Mouse (Mus musculus): ENCODE data around the gene Epn1.
A peak's percentile ranks its signal among the peaks of the same experiment; 100 is the strongest.

The Epn1 gene

GRCm38 (mm10) chr7:5080010-5080751, at the start of gene Epn1:
Epn1 (plus strand) TSS chr7:5080235.
- peak; percentile 98 for DNase-seq (ENCODE audit: low read depth, low spot score)

DNA sequence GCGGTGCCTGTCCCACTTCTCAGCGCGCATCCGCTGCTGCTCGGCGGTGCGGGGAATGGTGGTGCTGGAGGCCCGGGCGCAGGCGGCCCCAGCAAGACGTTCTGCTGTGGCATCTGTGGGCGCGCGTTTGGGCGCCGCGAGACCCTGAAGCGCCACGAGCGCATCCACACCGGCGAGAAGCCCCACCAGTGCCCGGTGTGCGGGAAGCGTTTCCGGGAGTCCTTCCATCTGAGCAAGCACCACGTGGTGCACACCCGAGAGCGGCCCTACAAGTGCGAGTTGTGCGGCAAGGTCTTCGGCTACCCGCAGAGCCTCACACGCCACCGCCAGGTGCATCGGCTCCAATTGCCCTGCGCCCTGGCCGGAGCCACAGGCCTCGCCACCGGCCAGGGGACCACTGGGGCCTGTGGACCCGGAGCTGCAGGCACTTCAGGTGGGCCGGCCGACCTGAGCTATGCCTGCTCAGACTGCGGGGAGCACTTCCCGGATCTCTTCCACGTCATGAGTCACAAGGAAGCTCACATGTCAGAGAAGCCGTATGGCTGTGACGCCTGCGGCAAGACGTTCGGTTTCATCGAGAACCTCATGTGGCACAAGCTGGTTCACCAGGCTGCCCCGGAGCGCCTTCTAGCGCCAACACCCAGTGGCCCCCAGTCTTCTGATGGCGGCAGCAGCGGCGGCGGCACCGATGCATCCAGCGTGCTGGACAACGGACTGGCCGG, 49.3 kb upstream of the Epn1 start:
- DNase-seq (ENCODE audit: low read depth, low spot score) = no peak

DNA sequence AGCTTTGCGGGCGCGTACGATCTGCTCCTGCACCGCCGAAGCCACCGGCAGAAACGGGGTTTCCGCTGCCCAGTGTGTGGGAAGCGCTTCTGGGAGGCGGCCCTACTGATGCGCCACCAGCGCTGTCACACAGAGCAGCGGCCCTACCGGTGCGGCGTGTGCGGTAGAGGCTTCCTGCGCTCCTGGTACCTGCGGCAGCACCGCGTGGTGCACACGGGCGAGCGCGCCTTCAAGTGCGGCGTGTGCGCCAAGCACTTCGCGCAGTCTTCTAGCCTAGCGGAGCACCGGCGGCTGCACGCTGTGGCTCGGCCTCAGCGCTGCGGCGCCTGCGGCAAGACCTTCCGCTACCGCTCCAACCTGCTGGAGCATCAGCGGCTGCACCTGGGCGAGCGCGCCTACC, 48.5 kb upstream of the Epn1 start:
- no peak for DNase-seq (ENCODE audit: low read depth, low spot score)

DNA sequence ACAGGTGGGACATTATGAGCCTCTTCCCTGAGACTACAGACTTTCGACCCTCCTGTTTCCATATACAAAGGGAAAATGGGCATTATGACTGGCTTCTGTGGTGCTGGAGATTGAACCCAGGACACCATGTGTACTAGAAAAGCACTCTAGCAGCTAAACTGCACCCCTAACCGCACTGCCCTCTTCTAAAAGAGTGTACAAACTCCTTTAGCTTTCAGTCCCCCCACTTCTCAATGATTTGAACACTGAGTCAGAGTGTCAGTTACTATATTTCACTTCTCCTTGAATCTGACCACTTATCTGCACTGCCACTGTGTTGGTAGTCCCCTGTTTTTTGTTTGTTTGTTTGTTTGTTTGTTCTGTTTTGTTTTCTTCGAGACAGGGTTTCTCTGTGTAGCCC, 46.2 kb upstream of the Epn1 start, which contains the start of gene 4632433K11Rik:
Gene 4632433K11Rik, plus strand, starts transcription at position 301 of the 400 bp plus-strand sequence.
- DNase-seq (ENCODE audit: low read depth, low spot score) = no peak

GRCm38 (mm10) chr7:5035628-5036027, 44.4 kb upstream of the Epn1 start:
- DNase-seq (ENCODE audit: low read depth, low spot score) = no peak

DNA sequence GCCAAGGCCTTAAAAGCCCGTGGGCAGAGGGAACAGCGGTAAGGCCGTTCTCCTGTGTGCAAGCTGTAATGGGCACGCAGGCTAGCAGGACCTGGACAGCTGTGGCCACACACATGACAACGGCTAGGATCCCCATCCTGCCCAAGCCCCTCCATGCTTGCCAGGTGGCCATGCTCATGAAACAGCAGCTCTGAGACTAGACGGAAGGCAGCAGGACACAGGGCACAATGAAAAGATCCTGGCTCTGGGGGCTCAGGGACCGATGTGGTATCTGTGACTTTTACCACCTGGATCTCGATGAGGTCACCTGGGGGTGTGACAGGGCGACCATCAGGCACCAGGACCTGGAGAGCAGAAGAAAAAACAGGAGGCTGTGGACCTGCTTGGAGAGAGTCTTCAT, 43.9 kb upstream of the Epn1 start:
- DNase-seq (ENCODE audit: low read depth, low spot score) = no peak

GRCm38 (mm10) chr7:5037026-5037425, 43.0 kb upstream of the Epn1 start:
- DNase-seq (ENCODE audit: low read depth, low spot score) = no peak

DNA sequence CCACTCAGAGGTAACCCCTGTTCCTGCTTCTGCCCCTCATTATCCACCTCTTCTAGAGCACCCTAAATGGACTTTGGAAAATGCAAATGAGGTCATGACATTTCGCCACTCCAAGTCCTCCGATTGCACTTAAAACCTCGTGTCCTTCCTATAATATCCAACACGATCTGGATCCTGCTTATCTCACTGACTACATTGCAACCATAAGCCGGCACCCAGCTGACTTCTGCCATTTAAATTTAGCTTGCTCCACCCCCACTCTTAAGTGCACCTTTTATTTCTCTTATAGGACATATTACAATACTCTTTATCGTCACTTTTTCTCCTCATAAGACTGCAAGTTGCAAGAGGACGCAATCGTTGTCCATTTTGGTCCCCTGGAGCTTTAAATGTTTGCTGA, 42.6 kb upstream of the Epn1 start:
- no peak for DNase-seq (ENCODE audit: low read depth, low spot score)

GRCm38 (mm10) chr7:5038109-5038732, 41.8 kb upstream of the Epn1 start, which contains the start of gene Zfp784:
Zfp784 (minus strand) TSS chr7:5038446.
- peak; percentile 96 for DNase-seq (ENCODE audit: low read depth, low spot score)

- DNase-seq (ENCODE audit: low read depth, low spot score) = no peak
Measured at GRCm38 (mm10) chr7:5038940-5039339, 41.1 kb upstream of the Epn1 start.

GRCm38 (mm10) chr7:5044981-5045380, 35.1 kb upstream of the Epn1 start:
- DNase-seq (ENCODE audit: low read depth, low spot score) = no peak

- DNase-seq (ENCODE audit: low read depth, low spot score) = no peak
Measured at GRCm38 (mm10) chr7:5046112-5046511, 33.9 kb upstream of the Epn1 start.

GRCm38 (mm10) chr7:5047313-5047712, 32.7 kb upstream of the Epn1 start:
- peak; percentile 59 for DNase-seq (ENCODE audit: low read depth, low spot score)

DNA sequence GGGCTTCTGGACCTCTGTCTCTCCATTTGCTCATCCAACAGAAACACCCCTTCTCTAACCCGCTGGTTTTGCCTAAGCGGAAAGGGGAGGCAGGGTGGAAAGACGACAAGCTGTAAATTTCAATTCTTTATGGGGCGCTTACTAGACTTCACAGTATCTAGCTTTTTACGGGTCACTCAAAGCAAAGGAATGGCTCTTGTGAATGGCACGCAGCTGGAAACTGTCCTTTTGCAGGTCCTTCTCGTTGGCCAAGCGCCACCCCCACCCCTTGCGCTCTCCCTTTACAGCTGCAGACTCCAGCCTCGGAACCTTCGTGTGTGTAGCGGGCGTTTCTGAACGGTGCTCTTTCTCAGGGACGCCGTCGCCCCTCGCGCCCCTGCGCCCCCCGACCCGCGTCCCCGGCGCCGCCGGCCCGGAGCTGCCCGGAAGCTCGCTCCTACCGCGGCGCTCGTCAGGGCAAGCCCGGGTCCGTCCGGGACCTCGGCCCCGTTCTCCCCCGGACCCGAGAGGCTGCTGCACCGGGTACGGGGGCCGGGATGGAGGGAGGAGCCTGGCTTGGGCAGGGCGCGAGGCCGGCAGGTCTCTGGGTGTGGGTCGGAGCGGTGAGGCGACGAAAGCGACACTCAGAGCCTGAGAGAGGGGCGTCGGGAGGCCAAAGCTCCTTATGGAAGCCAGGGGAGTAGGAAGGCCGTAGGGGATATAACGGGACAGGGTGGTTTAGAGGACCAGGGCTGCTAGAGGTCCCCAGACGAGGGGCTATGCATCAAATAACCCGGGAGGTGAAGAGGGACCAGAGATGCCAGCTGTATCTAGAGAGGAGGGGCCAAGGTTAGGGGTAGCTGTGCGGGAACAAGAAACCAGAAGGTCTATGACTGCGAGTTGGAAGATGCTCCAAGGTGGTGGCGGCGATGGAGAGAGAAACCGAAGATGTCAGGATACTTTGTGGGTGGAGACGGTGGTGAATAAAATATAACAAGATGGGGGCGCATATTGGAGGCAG, 28.5 kb upstream of the Epn1 start, which contains the start of gene Zfp580:
Gene Zfp580, plus strand, starts transcription at position 346 of the 1,000 bp plus-strand sequence.
- DNase-seq (ENCODE audit: low read depth, low spot score) = peak; percentile 67

GRCm38 (mm10) chr7:5052438-5052837, 27.6 kb upstream of the Epn1 start:
- peak; percentile 30 for DNase-seq (ENCODE audit: low read depth, low spot score)

DNA sequence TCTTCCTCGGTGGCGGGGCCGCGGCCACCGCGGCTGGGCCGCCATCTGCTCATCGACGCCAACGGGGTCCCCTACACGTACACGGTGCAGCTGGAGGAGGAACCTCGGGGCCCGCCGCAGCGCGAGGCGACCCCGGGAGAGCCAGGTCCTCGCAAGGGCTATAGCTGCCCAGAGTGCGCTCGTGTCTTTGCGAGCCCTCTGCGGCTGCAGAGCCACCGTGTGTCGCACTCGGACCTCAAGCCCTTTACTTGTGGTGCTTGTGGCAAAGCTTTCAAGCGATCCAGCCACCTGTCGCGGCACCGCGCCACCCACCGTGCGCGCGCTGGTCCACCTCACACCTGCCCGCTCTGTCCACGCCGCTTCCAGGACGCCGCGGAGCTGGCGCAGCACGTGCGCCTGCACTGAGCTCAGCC, 27.1 kb upstream of the Epn1 start:
- DNase-seq (ENCODE audit: low read depth, low spot score) = peak; percentile 35

GRCm38 (mm10) chr7:5053456-5054179, 26.4 kb upstream of the Epn1 start:
- no peak for DNase-seq (ENCODE audit: low read depth, low spot score)

GRCm38 (mm10) chr7:5056651-5057263, 23.3 kb upstream of the Epn1 start:
- DNase-seq (ENCODE audit: low read depth, low spot score) = no peak

- no peak for DNase-seq (ENCODE audit: low read depth, low spot score)
Measured at GRCm38 (mm10) chr7:5057381-5057780, 22.7 kb upstream of the Epn1 start.

DNA sequence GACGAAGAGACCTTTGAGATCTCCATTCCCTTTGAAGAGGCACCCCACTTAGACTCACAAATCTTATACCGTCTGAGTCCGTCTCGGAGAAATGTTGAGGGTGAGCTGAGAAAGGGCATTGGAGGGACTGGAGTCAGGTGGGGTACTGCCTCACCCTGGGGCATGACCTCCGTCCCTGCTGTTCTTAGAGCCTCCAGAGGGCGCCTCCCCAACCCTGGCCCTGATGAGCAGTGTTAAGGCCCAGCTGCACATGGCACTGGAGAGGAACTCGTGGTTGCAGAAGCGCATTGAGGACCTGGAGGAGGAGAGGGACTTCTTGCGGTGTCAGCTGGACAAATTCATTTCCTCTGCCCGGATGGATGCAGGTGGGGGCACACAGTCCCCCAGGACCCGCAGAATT, 22.2 kb upstream of the Epn1 start:
- DNase-seq (ENCODE audit: low read depth, low spot score) = no peak
